Mouse (Mus musculus): ENCODE results near the gene Smpd2.

Smpd2 gene

DNA sequence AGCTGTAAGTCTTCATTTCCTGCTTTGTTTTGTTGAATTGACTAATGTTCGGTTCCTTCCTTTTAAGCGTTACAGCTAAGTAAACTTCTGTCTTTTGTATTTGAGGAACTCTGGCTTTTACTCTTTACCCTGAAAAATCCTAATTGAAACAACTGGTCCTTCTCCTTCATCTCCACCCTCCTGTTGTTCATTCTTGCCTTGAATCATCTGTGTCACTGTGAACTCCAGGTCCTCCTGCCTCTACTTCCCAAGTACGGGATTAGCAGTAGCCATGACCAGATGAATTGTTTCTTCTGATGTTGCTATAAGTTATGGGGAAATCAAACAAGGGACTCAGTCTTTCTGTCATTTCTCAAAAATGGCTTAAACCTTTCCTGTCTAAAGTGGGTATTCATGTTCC, 33.2 kb upstream of the Smpd2 start:
- TF ChIP-seq POU5F1 (IDR thresholded peaks at IDR 0.05; ENCODE audit: borderline replicate concordance, low read length) (no peak), CTCF (conservative IDR thresholded peaks at IDR 0.05; ENCODE audit: low read length) (no peak), NANOG (IDR thresholded peaks at IDR 0.05; ENCODE audit: borderline replicate concordance, low read length) (no peak)
- Histone ChIP-seq H3K9me3 (ENCODE audit: low read length) (no peaks in the 10 kb centered on the region), H3K27me3 (ENCODE audit: insufficient read depth, low read length) (no peaks in the 10 kb centered on the region), H3K36me3 (ENCODE audit: insufficient read depth, low read length) (peaks cover 61% of the 10 kb centered on the region), H3K4me1 (replicated peaks; ENCODE audit: low read depth, low read length) (peaks cover 59% of the 10 kb centered on the region), H3K4me3 (replicated peaks; ENCODE audit: low read length) (no peak overlapping the region)

DNA sequence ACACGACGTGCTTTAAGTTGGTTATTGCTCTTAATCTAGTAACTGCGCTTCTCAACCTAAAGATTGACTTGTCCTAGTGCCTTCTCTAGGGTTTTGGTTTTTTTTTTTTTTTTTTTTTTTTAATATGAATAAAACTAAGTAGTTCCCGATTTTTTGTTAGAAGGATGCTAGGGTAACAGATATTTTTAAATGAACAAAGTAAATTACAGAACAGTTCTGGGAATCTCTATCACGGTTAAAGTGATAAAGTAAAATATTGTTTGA, 30.2 kb upstream of the Smpd2 start:
- no peaks in the 10 kb centered on the region for H3K9me3 ChIP-seq (ENCODE audit: low read length)
- H3K4me3 ChIP-seq (replicated peaks; ENCODE audit: low read length) = peak overlapping the region; percentile 92
- H3K27me3 ChIP-seq (ENCODE audit: insufficient read depth, low read length) = no peaks in the 10 kb centered on the region
- TF ChIP-seq CTCF (conservative IDR thresholded peaks at IDR 0.05; ENCODE audit: low read length) (no peak), NANOG (IDR thresholded peaks at IDR 0.05; ENCODE audit: borderline replicate concordance, low read length) (no peak), POU5F1 (IDR thresholded peaks at IDR 0.05; ENCODE audit: borderline replicate concordance, low read length) (no peak)
- peaks cover 51% of the 10 kb centered on the region for H3K4me1 ChIP-seq (replicated peaks; ENCODE audit: low read depth, low read length)
- peaks cover 39% of the 10 kb centered on the region for H3K36me3 ChIP-seq (ENCODE audit: insufficient read depth, low read length)

DNA sequence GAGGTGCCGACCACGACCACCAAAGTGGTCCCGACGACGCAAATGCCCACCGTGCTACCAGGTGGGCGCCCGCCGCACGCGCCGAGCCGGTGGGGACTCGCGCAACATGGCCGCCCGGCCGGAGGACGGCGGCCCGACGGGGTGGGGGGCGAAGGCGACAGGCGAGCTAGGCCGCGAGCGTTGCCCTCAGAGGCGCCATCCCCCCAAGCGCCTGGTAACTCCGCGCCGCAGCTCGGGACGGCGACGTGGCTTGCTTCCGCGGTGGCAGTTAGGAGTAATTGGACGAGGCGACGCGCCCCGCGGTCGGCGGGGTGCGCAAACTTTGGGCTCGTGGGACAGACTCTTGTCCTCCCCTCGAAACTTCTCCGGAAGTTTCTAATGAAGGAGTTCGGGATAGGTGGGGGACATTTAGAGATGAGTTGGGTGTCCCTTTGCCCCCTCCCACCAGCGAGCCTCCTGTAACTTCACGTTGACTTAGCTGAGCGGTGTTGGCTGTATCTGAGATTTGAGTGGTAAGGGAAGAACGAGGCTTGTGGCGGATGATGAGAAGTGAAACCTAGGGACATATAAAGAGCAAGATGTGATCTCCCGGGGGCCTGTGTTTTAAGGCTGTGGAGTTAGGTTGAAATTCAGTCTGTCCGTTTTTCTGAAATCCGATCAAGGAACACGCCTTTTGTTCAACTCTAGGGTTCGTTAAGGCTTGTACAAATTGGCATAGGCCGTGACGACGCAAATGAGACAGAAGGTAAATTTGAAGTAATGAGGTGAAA, 29.7 kb upstream of the Smpd2 start:
- Histone ChIP-seq H3K36me3 (ENCODE audit: insufficient read depth, low read length) (peaks cover 34% of the 10 kb centered on the region), H3K9me3 (ENCODE audit: low read length) (no peaks in the 10 kb centered on the region), H3K4me3 (replicated peaks; ENCODE audit: low read length) (peak overlapping the region; percentile 92), H3K27me3 (ENCODE audit: insufficient read depth, low read length) (no peaks in the 10 kb centered on the region), H3K4me1 (replicated peaks; ENCODE audit: low read depth, low read length) (peaks cover 46% of the 10 kb centered on the region)
- TF ChIP-seq NANOG (IDR thresholded peaks at IDR 0.05; ENCODE audit: borderline replicate concordance, low read length) (no peak), CTCF (conservative IDR thresholded peaks at IDR 0.05; ENCODE audit: low read length) (no peak), POU5F1 (IDR thresholded peaks at IDR 0.05; ENCODE audit: borderline replicate concordance, low read length) (no peak)

- Histone ChIP-seq H3K36me3 (ENCODE audit: insufficient read depth, low read length) (peaks cover 27% of the 10 kb centered on the region), H3K27me3 (ENCODE audit: insufficient read depth, low read length) (no peaks in the 10 kb centered on the region), H3K9me3 (ENCODE audit: low read length) (no peaks in the 10 kb centered on the region), H3K4me3 (replicated peaks; ENCODE audit: low read length) (peak within 1 kb of the TSS; percentile 92), H3K4me1 (replicated peaks; ENCODE audit: low read depth, low read length) (peaks cover 41% of the 10 kb centered on the region)
- no peak for TF ChIP-seq POU5F1 (IDR thresholded peaks at IDR 0.05; ENCODE audit: borderline replicate concordance, low read length)
- TF ChIP-seq CTCF (conservative IDR thresholded peaks at IDR 0.05; ENCODE audit: low read length) = no peak
- no peak for TF ChIP-seq NANOG (IDR thresholded peaks at IDR 0.05; ENCODE audit: borderline replicate concordance, low read length)
Measured at GRCm38 (mm10) chr10:41518981-41519618, 28.9 kb upstream of the Smpd2 start, which contains the start of gene Cd164. Gene Cd164, plus strand, starts transcription at chr10:41519414.

DNA sequence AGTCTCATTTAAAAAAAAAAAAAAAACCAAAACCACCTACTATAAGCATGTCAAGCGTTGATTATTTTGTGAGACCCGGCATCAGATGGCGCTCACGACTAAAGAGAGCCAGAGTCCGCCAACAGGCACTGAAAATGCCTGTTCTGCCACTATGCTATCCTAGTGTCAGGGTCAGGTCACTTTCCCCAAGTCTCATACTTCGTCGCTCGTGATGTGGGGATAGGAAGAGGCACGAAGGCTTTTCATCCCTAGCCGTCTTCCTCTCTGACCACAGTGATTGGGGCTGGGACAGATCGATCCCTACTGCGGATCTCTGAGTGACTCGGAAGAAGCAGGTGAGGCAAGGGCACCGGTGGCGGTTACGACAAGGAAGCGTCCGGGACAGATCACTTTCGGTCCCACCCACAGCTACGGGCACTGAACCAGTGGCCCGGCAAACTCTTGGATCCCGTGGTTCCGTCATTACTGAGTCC, 28.4 kb upstream of the Smpd2 start:
- Histone ChIP-seq H3K4me1 (replicated peaks; ENCODE audit: low read depth, low read length) (peaks cover 36% of the 10 kb centered on the region), H3K9me3 (ENCODE audit: low read length) (no peaks in the 10 kb centered on the region), H3K27me3 (ENCODE audit: insufficient read depth, low read length) (no peaks in the 10 kb centered on the region), H3K4me3 (replicated peaks; ENCODE audit: low read length) (peak overlapping the region; percentile 92), H3K36me3 (ENCODE audit: insufficient read depth, low read length) (peaks cover 21% of the 10 kb centered on the region)
- no peak for TF ChIP-seq NANOG (IDR thresholded peaks at IDR 0.05; ENCODE audit: borderline replicate concordance, low read length)
- TF ChIP-seq POU5F1 (IDR thresholded peaks at IDR 0.05; ENCODE audit: borderline replicate concordance, low read length) = no peak
- TF ChIP-seq CTCF (conservative IDR thresholded peaks at IDR 0.05; ENCODE audit: low read length) = peak; percentile 10; the same call in 1 of the 2 replicates

GRCm38 (mm10) chr10:41514921-41515320, 24.8 kb upstream of the Smpd2 start:
- no peaks in the 10 kb centered on the region for H3K27me3 ChIP-seq (ENCODE audit: insufficient read depth, low read length)
- no peak overlapping the region for H3K4me3 ChIP-seq (replicated peaks; ENCODE audit: low read length)
- TF ChIP-seq POU5F1 (IDR thresholded peaks at IDR 0.05; ENCODE audit: borderline replicate concordance, low read length) (no peak), NANOG (IDR thresholded peaks at IDR 0.05; ENCODE audit: borderline replicate concordance, low read length) (no peak), CTCF (conservative IDR thresholded peaks at IDR 0.05; ENCODE audit: low read length) (no peak)
- H3K9me3 ChIP-seq (ENCODE audit: low read length) = no peaks in the 10 kb centered on the region
- H3K36me3 ChIP-seq (ENCODE audit: insufficient read depth, low read length) = no peaks in the 10 kb centered on the region
- peaks cover 7% of the 10 kb centered on the region for H3K4me1 ChIP-seq (replicated peaks; ENCODE audit: low read depth, low read length)

DNA sequence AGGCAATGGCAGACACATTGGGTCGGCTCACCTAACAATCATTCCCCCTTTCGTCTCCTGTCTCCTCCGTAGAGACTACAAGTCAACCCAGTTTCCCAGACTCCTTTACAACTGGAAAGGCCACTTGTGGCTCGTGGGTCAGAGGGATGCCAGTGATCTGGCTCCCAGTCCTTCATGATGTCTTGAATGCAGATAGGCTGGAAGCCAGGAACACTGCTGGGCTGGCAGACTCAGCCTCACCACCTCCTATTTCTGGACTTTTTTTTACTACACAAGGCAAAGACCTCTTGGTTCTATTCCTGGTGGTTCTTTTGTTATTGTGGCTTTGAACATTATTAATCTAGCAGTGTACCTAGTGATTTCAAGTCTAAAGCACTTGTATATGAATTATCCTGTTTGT, 24.1 kb upstream of the Smpd2 start:
- Histone ChIP-seq H3K27me3 (ENCODE audit: insufficient read depth, low read length) (no peaks in the 10 kb centered on the region), H3K36me3 (ENCODE audit: insufficient read depth, low read length) (no peaks in the 10 kb centered on the region), H3K9me3 (ENCODE audit: low read length) (no peaks in the 10 kb centered on the region), H3K4me1 (replicated peaks; ENCODE audit: low read depth, low read length) (peaks cover 7% of the 10 kb centered on the region), H3K4me3 (replicated peaks; ENCODE audit: low read length) (no peak overlapping the region)
- TF ChIP-seq POU5F1 (IDR thresholded peaks at IDR 0.05; ENCODE audit: borderline replicate concordance, low read length) = no peak
- no peak for TF ChIP-seq NANOG (IDR thresholded peaks at IDR 0.05; ENCODE audit: borderline replicate concordance, low read length)
- TF ChIP-seq CTCF (conservative IDR thresholded peaks at IDR 0.05; ENCODE audit: low read length) = no peak

- Histone ChIP-seq H3K4me3 (replicated peaks; ENCODE audit: low read length) (no peak overlapping the region), H3K27me3 (ENCODE audit: insufficient read depth, low read length) (no peaks in the 10 kb centered on the region), H3K9me3 (ENCODE audit: low read length) (no peaks in the 10 kb centered on the region), H3K4me1 (replicated peaks; ENCODE audit: low read depth, low read length) (peaks cover 30% of the 10 kb centered on the region), H3K36me3 (ENCODE audit: insufficient read depth, low read length) (no peaks in the 10 kb centered on the region)
- peak; percentile 68 for TF ChIP-seq CTCF (conservative IDR thresholded peaks at IDR 0.05; ENCODE audit: low read length)
- no peak for TF ChIP-seq POU5F1 (IDR thresholded peaks at IDR 0.05; ENCODE audit: borderline replicate concordance, low read length)
Measured at GRCm38 (mm10) chr10:41509160-41509559, 19.0 kb upstream of the Smpd2 start.
